Mouse (Mus musculus) ES-Bruce4 (cell line): ENCODE measurements around the gene Pmel. TPM values are rescaled to one million over a fixed set of nuclear protein-coding genes. Genes with fewer than 3 reads are reported as not detected.

Experiments used
- H3K27ac ChIP-seq: 2 replicates; pipeline ENCODE4 v1.5.1; 2012; ENCODE audit warnings: low read length, inconsistent platforms; ENCODE audit not compliant: insufficient read depth
- H3K27me3 ChIP-seq: 2 replicates; pipeline ENCODE4 v1.6.1; 2012; ENCODE audit warnings: mild to moderate bottlenecking, low read length, inconsistent platforms; ENCODE audit not compliant: control insufficient read depth, poor library complexity, insufficient read depth, severe bottlenecking
- H3K36me3 ChIP-seq: 2 replicates; pipeline ENCODE4 v1.6.1; 2012; ENCODE audit warnings: inconsistent platforms, mild to moderate bottlenecking, low read length, moderate library complexity; ENCODE audit not compliant: control insufficient read depth, poor library complexity, insufficient read depth, severe bottlenecking
- H3K4me1 ChIP-seq: one replicate; pipeline ENCODE4 v1.8.1; 2011; ENCODE audit warnings: low read length; ENCODE audit not compliant: control insufficient read depth, insufficient read depth
- H3K4me3 ChIP-seq: 2 replicates; pipeline ENCODE4 v1.5.1; 2011; ENCODE audit warnings: low read depth, mild to moderate bottlenecking, low read length
- H3K9ac ChIP-seq: 2 replicates; pipeline ENCODE4 v1.6.1; 2012; ENCODE audit warnings: low read depth, mild to moderate bottlenecking, inconsistent platforms; ENCODE audit not compliant: poor library complexity, severe bottlenecking
- H3K9me3 ChIP-seq: replicated peaks from 2 replicates; pipeline ENCODE4 v1.6.1; 2012; ENCODE audit warnings: mild to moderate bottlenecking, low read length, inconsistent platforms; ENCODE audit not compliant: control insufficient read depth, poor library complexity, insufficient read depth, severe bottlenecking
- CTCF ChIP-seq: IDR thresholded peaks from one replicate; pipeline ENCODE4 v1.8.1; 2011; ENCODE audit warnings: low read depth, low read length
- EP300 ChIP-seq: IDR thresholded peaks from 2 replicates; pipeline ENCODE4 v1.6.1; 2011; ENCODE audit warnings: low read depth, low read length; ENCODE audit not compliant: insufficient read depth
- POLR2A ChIP-seq: IDR thresholded peaks from one replicate; pipeline ENCODE4 v1.8.1; 2011; ENCODE audit warnings: low read length; ENCODE audit not compliant: insufficient read depth
- polyA plus RNA-seq: library from polyadenylated mRNA; stranded (reverse); fragments of >200 nt; gene quantifications from 2 replicates; pipeline ENCODE4 v1.2.4, GENCODE M21; 2011; ENCODE audit warnings: low read depth; ENCODE audit not compliant: missing spikeins, insufficient read depth, insufficient read length

Pmel gene
- polyA plus RNA-seq, 1 experiment, result 3.0 TPM

- Histone ChIP-seq H3K4me1 (no peaks in the 10 kb centered on the region), H3K27ac (no peak within 1 kb of the TSS), H3K4me3 (peak within 1 kb of the TSS; percentile 72), H3K9ac (peak within 1 kb of the TSS; percentile 33), H3K36me3 (0 out of 2 replicates have a peak, but pooled peaks cover 2% of the 10 kb centered on the region), H3K9me3 (no peaks in the 10 kb centered on the region), H3K27me3 (no peaks in the 10 kb centered on the region)
- TF ChIP-seq CTCF (no peak), POLR2A (no peak), EP300 (no peak)
Measured at GRCm38 (mm10) chr10:128673763-128674468, 30.1 kb upstream of the Pmel start, which contains the start of gene Suox. TSS of gene Suox (minus strand) at chr10:128674073.

- Histone ChIP-seq H3K27ac (no peak overlapping the region), H3K9ac (peak overlapping the region; percentile 33; the same call in 1 of the 2 replicates), H3K9me3 (no peaks in the 10 kb centered on the region), H3K36me3 (peaks cover 6% of the 10 kb centered on the region), H3K4me1 (no peaks in the 10 kb centered on the region), H3K4me3 (peak overlapping the region; percentile 72), H3K27me3 (no peaks in the 10 kb centered on the region)
- TF ChIP-seq EP300 (no peak), POLR2A (no peak), CTCF (no peak)
Measured at GRCm38 (mm10) chr10:128674469-128675008, 29.5 kb upstream of the Pmel start.

- Histone ChIP-seq H3K4me1 (peaks cover 3% of the 10 kb centered on the region), H3K4me3 (peak overlapping the region; percentile 90), H3K27me3 (no peaks in the 10 kb centered on the region), H3K36me3 (peaks cover 26% of the 10 kb centered on the region), H3K9me3 (no peaks in the 10 kb centered on the region), H3K9ac (peak overlapping the region; percentile 90), H3K27ac (peak overlapping the region; percentile 23)
- TF ChIP-seq POLR2A (no peak), EP300 (no peak), CTCF (no peak)
Measured at GRCm38 (mm10) chr10:128695411-128695991, 8.5 kb upstream of the Pmel start.

GRCm38 (mm10) chr10:128695992-128696807 is 7.8 kb upstream of the Pmel start, which contains the start of gene Rab5b:
TSS of gene Rab5b (minus strand) at chr10:128696264.
- TF ChIP-seq CTCF, result no peak
- no peak for TF ChIP-seq EP300
- TF ChIP-seq POLR2A, result peak; percentile 64
- H3K27ac ChIP-seq, result peak within 1 kb of the TSS; percentile 84
- peaks cover 3% of the 10 kb centered on the region for H3K4me1 ChIP-seq
- H3K9ac ChIP-seq, result peak within 1 kb of the TSS; percentile 90
- H3K9me3 ChIP-seq, result no peaks in the 10 kb centered on the region
- H3K4me3 ChIP-seq, result peak within 1 kb of the TSS; percentile 90
- no peaks in the 10 kb centered on the region for H3K27me3 ChIP-seq
- peaks cover 29% of the 10 kb centered on the region for H3K36me3 ChIP-seq

- Histone ChIP-seq H3K9ac (peak overlapping the region; percentile 42; the same call in 1 of the 2 replicates), H3K27ac (peak overlapping the region; percentile 84), H3K4me1 (peaks cover 3% of the 10 kb centered on the region), H3K4me3 (peak overlapping the region; percentile 60; the same call in 1 of the 2 replicates), H3K27me3 (no peaks in the 10 kb centered on the region), H3K9me3 (no peaks in the 10 kb centered on the region), H3K36me3 (peaks cover 39% of the 10 kb centered on the region)
- no peak for TF ChIP-seq POLR2A
- no peak for TF ChIP-seq EP300
- TF ChIP-seq CTCF, result no peak
Measured at GRCm38 (mm10) chr10:128697072-128697725, 6.8 kb upstream of the Pmel start.
